Mouse (Mus musculus) R1 (cell line): ENCODE measurements around the gene Polr2g.

Experiments
- DNase-seq: peaks from one replicate; pipeline ENCODE4 v3.0.0-alpha.2; 2018; ENCODE audit warnings: low read depth, low spot score

Polr2g gene

GRCm38 (mm10) chr19:8798264-8798946, at the start of gene Polr2g:
Gene Polr2g, minus strand, starts transcription at chr19:8798577.
- DNase-seq: peak; percentile 96

- DNase-seq: peak; percentile 84
Measured at GRCm38 (mm10) chr19:8844371-8845129, 46.2 kb upstream of the Polr2g start.

- no peak for DNase-seq
Measured at GRCm38 (mm10) chr19:8842961-8843360, 44.6 kb upstream of the Polr2g start.

- DNase-seq: no peak
Measured at GRCm38 (mm10) chr19:8841012-8841411, 42.6 kb upstream of the Polr2g start.

GRCm38 (mm10) chr19:8839908-8840791, 41.8 kb upstream of the Polr2g start:
- peak; percentile 65 for DNase-seq

- peak; percentile 88 for DNase-seq
Measured at GRCm38 (mm10) chr19:8839103-8839907, 40.9 kb upstream of the Polr2g start, which contains the start of gene Gng3. Gene Gng3, minus strand, starts transcription at chr19:8839194.

- no peak for DNase-seq
Measured at GRCm38 (mm10) chr19:8838041-8838730, 39.8 kb upstream of the Polr2g start.

- DNase-seq: peak; percentile 93
Measured at GRCm38 (mm10) chr19:8837251-8837791, 38.9 kb upstream of the Polr2g start, which contains the start of gene Bscl2. Gene Bscl2, plus strand, starts transcription at chr19:8837467.

- DNase-seq: peak; percentile 36
Measured at GRCm38 (mm10) chr19:8836327-8836726, 38.0 kb upstream of the Polr2g start.

GRCm38 (mm10) chr19:8832971-8833370, 34.6 kb upstream of the Polr2g start:
- DNase-seq: no peak

GRCm38 (mm10) chr19:8831262-8831661, 32.9 kb upstream of the Polr2g start:
- peak; percentile 63 for DNase-seq

- no peak for DNase-seq
Measured at GRCm38 (mm10) chr19:8830664-8831063, 32.3 kb upstream of the Polr2g start.

GRCm38 (mm10) chr19:8829660-8830059, 31.3 kb upstream of the Polr2g start, which contains the start of gene AC129217.1:
Gene AC129217.1, plus strand, starts transcription at chr19:8829773.
- DNase-seq: no peak

GRCm38 (mm10) chr19:8822696-8823095, 24.3 kb upstream of the Polr2g start:
- peak; percentile 52 for DNase-seq

- no peak for DNase-seq
Measured at GRCm38 (mm10) chr19:8821146-8821545, 22.8 kb upstream of the Polr2g start.

GRCm38 (mm10) chr19:8820424-8820956, 22.1 kb upstream of the Polr2g start:
- DNase-seq: no peak

- DNase-seq: peak; percentile 99
Measured at GRCm38 (mm10) chr19:8819596-8820423, 21.4 kb upstream of the Polr2g start, which contains the start of gene Hnrnpul2. Gene Hnrnpul2, plus strand, starts transcription at chr19:8820010.

- peak; percentile 100 for DNase-seq
Measured at GRCm38 (mm10) chr19:8818801-8819595, 20.6 kb upstream of the Polr2g start, which contains the start of gene Ttc9c. Gene Ttc9c, minus strand, starts transcription at chr19:8819333.
